Mouse (Mus musculus) heart, postnatal 0 days (tissue): ENCODE results near the gene Gpr152.

ENCODE experiments used
- CTCF ChIP-seq: IDR thresholded peaks from 2 replicates; pipeline ENCODE4 v1.5.1; 2016; ENCODE audit warnings: antibody characterized with exemption, control low read depth, low read depth
- EP300 ChIP-seq: IDR thresholded peaks from 2 replicates; pipeline ENCODE4 v1.6.1; 2016; ENCODE audit warnings: antibody characterized with exemption, low read depth

DNA sequence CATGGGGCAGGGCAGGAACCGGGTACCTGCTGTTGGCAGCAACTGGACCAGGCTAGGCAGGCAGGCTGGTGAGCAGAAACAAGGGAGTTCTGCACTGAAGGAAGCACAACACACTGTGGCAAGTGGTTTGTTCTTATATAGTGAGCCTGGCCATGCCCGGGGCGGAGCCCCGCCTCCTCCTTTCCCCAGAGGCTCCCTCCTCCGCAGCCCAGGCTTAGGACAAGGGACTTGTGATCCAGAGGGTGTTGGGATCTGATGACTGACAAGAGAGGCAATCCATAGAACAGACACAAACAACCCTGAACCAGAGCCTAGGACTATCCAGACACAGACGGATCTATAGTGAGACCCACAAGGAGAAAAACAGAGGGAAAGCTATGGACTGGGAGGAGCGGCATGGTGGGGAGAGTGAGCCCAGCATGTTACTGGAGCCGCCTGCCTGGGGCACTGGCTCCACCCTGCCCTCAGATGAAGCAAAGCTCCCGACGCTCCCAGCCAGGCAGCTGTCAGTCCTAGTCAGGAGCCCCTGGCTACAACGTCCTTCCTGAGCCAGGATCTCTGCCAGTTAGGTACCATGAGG is 35.9 kb downstream of the Gpr152 start, which contains the start of gene Carns1:
- TF ChIP-seq CTCF = no peak
- no peak for TF ChIP-seq EP300
